Mouse (Mus musculus) CD4-positive, CD25-positive, alpha-beta regulatory T cell, adult 2 months (primary cell): ENCODE measurements around the gene Gm6880.
A peak's percentile ranks its signal among the peaks of the same experiment; 100 is the strongest.
"Not testable (repeated sequence)": the region's sequence is repeated elsewhere in the genome, so short reads cannot be mapped to it uniquely, and the experiment has no call there.

Source experiments
- DNase-seq: peaks from one replicate; pipeline ENCODE4 v3.0.0-alpha.2; 2012; ENCODE audit warnings: low read depth, low spot score

Gene Gm6880

GRCm38 (mm10) chrX:74481349-74481885 is at the start of gene Gm6880:
Gene Gm6880 (minus strand): TSS chrX:74481399.
- not testable (repeated sequence) for DNase-seq

- DNase-seq, result not testable (repeated sequence)
Measured at GRCm38 (mm10) chrX:74517461-74517860, 36.3 kb upstream of the Gm6880 start.

GRCm38 (mm10) chrX:74497131-74497530 is 15.9 kb upstream of the Gm6880 start:
- peak; percentile 1 for DNase-seq

- DNase-seq, result peak; percentile 56
Measured at GRCm38 (mm10) chrX:74452773-74453172, 28.4 kb downstream of the Gm6880 start.

GRCm38 (mm10) chrX:74451157-74451912 is 29.9 kb downstream of the Gm6880 start:
- DNase-seq, result no peak
